ENCODE assay signal across 24 mouse cellular contexts in the genomic region with DNA sequence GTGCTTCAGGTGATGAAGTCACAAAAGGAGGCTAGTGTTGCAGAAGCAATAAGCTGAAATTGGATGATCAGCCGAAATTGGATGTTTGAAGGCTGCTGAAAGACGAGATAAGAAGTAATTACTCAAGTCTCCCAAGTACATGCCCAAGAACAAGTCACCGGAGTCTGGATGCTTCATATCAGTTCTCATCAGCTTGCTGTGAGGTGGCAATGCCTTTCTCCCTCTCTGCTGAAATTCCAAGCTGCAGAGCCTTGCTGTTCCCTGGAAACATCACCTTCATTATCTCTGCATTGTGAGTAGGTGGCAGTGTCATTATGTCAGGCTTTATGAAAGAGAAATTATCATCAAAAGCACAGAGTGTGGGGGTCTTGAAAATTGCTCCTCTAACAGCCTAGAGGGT.
DNase-seq lines count a peak whose midpoint lies in the region; ATAC-seq lines count a peak whose summit lies in the region.
"Had no signal": no experiment of that assay in that cellular context is flagged by ENCODE, and none has a peak within 500 bp of the region (broad histone marks: within the 10 kb centered on the region; RNA-seq: fewer than 3 reads in every experiment).

No protein-coding gene starts in this region.

- H3K27ac ChIP-seq in heart, embryonic 11.5 days (ENCODE audit: low read depth, low read length) = no peak overlapping the region
- H3K27ac ChIP-seq: embryonic facial prominence, embryonic 10.5 days; embryonic facial prominence, embryonic 12.5 days; forebrain, embryonic 13.5 days; forebrain, embryonic 15.5 days had no signal

- H3K27me3 ChIP-seq in heart, embryonic 11.5 days (ENCODE audit: control insufficient read depth, insufficient read depth, low read length) = no peaks in the 10 kb centered on the region
- H3K27me3 ChIP-seq: CH12.LX; embryonic facial prominence, embryonic 12.5 days; forebrain, embryonic 13.5 days; forebrain, embryonic 15.5 days; Patski had no signal

- H3K4me1 ChIP-seq in heart, embryonic 11.5 days (ENCODE audit: control insufficient read depth, insufficient read depth, low read length) = no peaks in the 10 kb centered on the region
- H3K4me1 ChIP-seq: embryonic facial prominence, embryonic 10.5 days; embryonic facial prominence, embryonic 12.5 days; forebrain, embryonic 13.5 days; forebrain, embryonic 15.5 days had no signal

- no peak overlapping the region for H3K9ac ChIP-seq in heart, embryonic 11.5 days (ENCODE audit: low read depth, low read length)
- H3K9ac ChIP-seq: embryonic facial prominence, embryonic 12.5 days; forebrain, embryonic 13.5 days; forebrain, embryonic 15.5 days; forebrain, postnatal 0 days had no signal

- H3K4me3 ChIP-seq in heart, embryonic 11.5 days (ENCODE audit: low read depth, low read length) = no peak overlapping the region
- H3K4me3 ChIP-seq: embryonic facial prominence, embryonic 10.5 days; embryonic facial prominence, embryonic 12.5 days; forebrain, embryonic 13.5 days; forebrain, embryonic 15.5 days had no signal

- WGBS in heart, embryonic 11.5 days (ENCODE audit: insufficient replicate concordance) = 35% methylated on average over 3 of the region's 3 CpGs

- no peaks in the 10 kb centered on the region for H3K9me3 ChIP-seq in heart, embryonic 11.5 days (replicated peaks; ENCODE audit: control insufficient read depth, low read length)
- H3K9me3 ChIP-seq: embryonic facial prominence, embryonic 10.5 days; embryonic facial prominence, embryonic 12.5 days; forebrain, embryonic 13.5 days; forebrain, embryonic 15.5 days; G1E had no signal

- H3K4me2 ChIP-seq in heart, embryonic 11.5 days = no peak overlapping the region
- H3K4me2 ChIP-seq: embryonic facial prominence, embryonic 12.5 days; forebrain, embryonic 13.5 days; forebrain, embryonic 15.5 days had no signal

- ATAC-seq in heart, embryonic 11.5 days (replicated peaks; ENCODE audit: insufficient number of reproducible peaks, low FRiP score, low TSS enrichment) = no peak
- ATAC-seq: activated CD4-positive, CD25-positive, alpha-beta regulatory T cell, adult 4 months; CD4-positive, CD25-positive, alpha-beta regulatory T cell, adult 4 months; forebrain, embryonic 13.5 days; forebrain, embryonic 15.5 days; forebrain, postnatal 0 days; Patski had no signal

- DNase-seq in heart, adult 11 months = peak; percentile 67
- DNase-seq in right cerebral cortex, adult 18-20 months = peak; percentile 3
- no peak for DNase-seq in right cerebral cortex, postnatal 4 days
- DNase-seq in thymus, adult 18-20 months = no peak
- DNase-seq: adrenal gland, adult 8-10 months; adrenal gland, postnatal 14 days; adrenal gland, postnatal 36 days; B cell, adult 2 months; cerebellum, adult 11-12 months; cerebellum, adult 2 months; cerebellum, adult 9-10 months; cerebellum, postnatal 10 days; cerebellum, postnatal 25 days; forebrain, postnatal 0 days had no signal

- no peaks in the 10 kb centered on the region for H3K36me3 ChIP-seq in heart, embryonic 11.5 days (ENCODE audit: control insufficient read depth, insufficient read depth, low read length)
- H3K36me3 ChIP-seq: embryonic facial prominence, embryonic 10.5 days; embryonic facial prominence, embryonic 12.5 days; forebrain, embryonic 15.5 days; G1E had no signal

Comparison
In these comparisons a context has a peak if more than half of its experiments do, and no peak if none do; other contexts are left out.
1. DNase-seq: peak in heart, adult 11 months (single experiment) and right cerebral cortex, adult 18-20 months (single experiment); none in right cerebral cortex, postnatal 4 days (single experiment) and thymus, adult 18-20 months (0 of 2).